Mouse (Mus musculus) intestine, embryonic 15.5 days (tissue): ENCODE measurements around the gene Trip12. TPM values are rescaled to one million over a fixed set of nuclear protein-coding genes. Genes with fewer than 3 reads are reported as not detected.

Experiments used
- ATAC-seq: fragments of 200-750 bp; cut with Nextera tagmentation; 2 replicates; pipeline ENCODE4 v1.8.0; 2017; ENCODE audit warnings: moderate TSS enrichment, moderate library complexity
- H3K27ac ChIP-seq: fragments of 300-500 bp; sonication (generic); 2 replicates; pipeline ENCODE4 v1.5.1; 2015; ENCODE audit warnings: mild to moderate bottlenecking, inconsistent platforms
- H3K27me3 ChIP-seq: fragments of 300-500 bp; sonication (generic); replicated peaks from 2 replicates; pipeline ENCODE4 v1.6.1; 2015; ENCODE audit warnings: inconsistent platforms
- H3K36me3 ChIP-seq: fragments of 300-500 bp; sonication (generic); 2 replicates; pipeline ENCODE4 v1.6.1; 2015; ENCODE audit warnings: inconsistent platforms
- H3K4me1 ChIP-seq: fragments of 300-500 bp; sonication (generic); replicated peaks from 2 replicates; pipeline ENCODE4 v1.6.1; 2015; ENCODE audit warnings: inconsistent platforms
- H3K4me2 ChIP-seq: fragments of 300-500 bp; sonication (generic); replicated peaks from 2 replicates; pipeline ENCODE4 v1.6.1; 2015; ENCODE audit warnings: mild to moderate bottlenecking, inconsistent platforms
- H3K4me3 ChIP-seq: fragments of 300-500 bp; sonication (generic); replicated peaks from 2 replicates; pipeline ENCODE4 v1.5.1; 2015; ENCODE audit warnings: inconsistent platforms
- H3K9ac ChIP-seq: fragments of 300-500 bp; sonication (generic); 2 replicates; pipeline ENCODE4 v1.6.1; 2015; ENCODE audit warnings: inconsistent platforms
- H3K9me3 ChIP-seq: fragments of 300-500 bp; sonication (generic); 2 replicates; pipeline ENCODE4 v1.6.1; 2016; ENCODE audit warnings: inconsistent platforms
- WGBS: fragments of 180-500 bp; shearing (Covaris S2); methylation state at CpG from one replicate; pipeline ENCODE4 v1.1.7; 2015; 5-methylcytosine and 5-hydroxymethylcytosine counted together
- polyA plus RNA-seq: library from polyadenylated mRNA; unstranded; fragments of >200 nt; fragmentation: Nextera tagmentation; extraction: Ambion mirVana; gene quantifications from 2 replicates; pipeline ENCODE4 v1.2.1, GENCODE M21; 2015

Trip12 gene
- 48.9 and 54.2 TPM in 2 replicates for polyA plus RNA-seq

DNA sequence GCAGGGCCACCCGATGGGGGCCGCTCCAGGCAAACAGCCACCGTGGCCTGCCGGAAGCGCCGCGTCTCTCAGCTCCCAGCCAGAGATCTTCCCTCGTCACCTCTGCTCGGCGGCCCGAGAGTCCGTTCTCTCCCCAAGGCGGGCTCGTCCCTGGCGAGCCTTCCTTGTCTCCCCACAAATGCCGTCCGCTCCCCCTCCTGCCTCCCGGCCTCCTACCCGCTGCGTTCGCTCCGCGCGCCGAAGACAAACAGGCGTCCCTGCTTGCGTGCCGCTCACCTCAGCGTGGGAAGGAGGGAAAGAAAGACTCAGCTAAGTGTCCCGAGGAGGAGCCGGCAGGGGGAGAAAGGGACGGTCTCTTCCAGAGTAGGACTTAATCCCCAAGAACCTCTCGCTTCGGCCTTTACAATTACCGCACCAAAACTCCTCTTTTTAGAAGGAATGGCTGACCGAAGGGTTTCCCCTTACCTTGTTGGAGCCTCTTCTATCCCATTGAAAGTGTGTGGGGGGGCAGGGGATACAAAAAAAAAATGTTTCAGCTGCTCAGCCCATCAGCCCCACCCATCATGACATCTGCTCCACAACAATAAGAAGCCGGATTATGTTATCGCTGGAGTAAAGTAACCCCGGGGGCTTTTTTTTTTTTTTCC, at the start of gene Trip12:
Gene Trip12, minus strand, starts transcription at position 499 of the 647 bp plus-strand sequence.
- whole genome bisulfite sequencing: under 1% methylated on average over 39 of the region's 39 CpGs
- ATAC-seq: peak; percentile 66
- H3K4me3 ChIP-seq: peak within 1 kb of the TSS; percentile 94

DNA sequence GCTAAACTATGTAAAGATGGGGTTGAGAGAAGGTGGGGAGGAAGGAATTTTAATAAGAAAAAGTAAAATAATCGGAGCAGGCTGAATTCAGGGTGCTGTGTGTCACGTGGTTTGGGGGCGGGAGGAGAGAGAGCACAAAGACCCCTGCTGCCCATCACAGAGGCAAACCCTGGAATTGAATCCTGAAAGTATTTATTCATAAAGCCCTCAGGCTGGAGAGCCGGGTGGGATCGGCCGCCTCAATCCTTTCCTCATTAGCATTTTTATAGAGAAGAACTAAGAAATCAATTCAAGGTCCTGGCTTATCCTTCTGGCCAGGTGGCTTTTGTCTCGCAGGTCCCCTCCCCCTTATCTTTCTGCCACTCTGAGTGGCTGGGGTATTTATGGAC, 49.7 kb upstream of the Trip12 start:
- Histone ChIP-seq H3K4me3 (no peak overlapping the region), H3K27ac (no peak overlapping the region), H3K36me3 (no peaks in the 10 kb centered on the region), H3K9me3 (no peaks in the 10 kb centered on the region), H3K9ac (no peak overlapping the region), H3K4me2 (no peak overlapping the region), H3K27me3 (no peaks in the 10 kb centered on the region), H3K4me1 (no peaks in the 10 kb centered on the region)
- ATAC-seq: no peak
- WGBS: 48% methylated on average over 7 of the region's 7 CpGs

More for the DNA sequence above, at the start of gene Trip12:
- Histone ChIP-seq H3K4me2 (peak within 1 kb of the TSS; percentile 69), H3K9me3 (no peaks in the 10 kb centered on the region), H3K36me3 (no peaks in the 10 kb centered on the region), H3K27me3 (no peaks in the 10 kb centered on the region), H3K4me1 (no peaks in the 10 kb centered on the region), H3K27ac (peak within 1 kb of the TSS; percentile 99), H3K9ac (peak within 1 kb of the TSS; percentile 97)

DNA sequence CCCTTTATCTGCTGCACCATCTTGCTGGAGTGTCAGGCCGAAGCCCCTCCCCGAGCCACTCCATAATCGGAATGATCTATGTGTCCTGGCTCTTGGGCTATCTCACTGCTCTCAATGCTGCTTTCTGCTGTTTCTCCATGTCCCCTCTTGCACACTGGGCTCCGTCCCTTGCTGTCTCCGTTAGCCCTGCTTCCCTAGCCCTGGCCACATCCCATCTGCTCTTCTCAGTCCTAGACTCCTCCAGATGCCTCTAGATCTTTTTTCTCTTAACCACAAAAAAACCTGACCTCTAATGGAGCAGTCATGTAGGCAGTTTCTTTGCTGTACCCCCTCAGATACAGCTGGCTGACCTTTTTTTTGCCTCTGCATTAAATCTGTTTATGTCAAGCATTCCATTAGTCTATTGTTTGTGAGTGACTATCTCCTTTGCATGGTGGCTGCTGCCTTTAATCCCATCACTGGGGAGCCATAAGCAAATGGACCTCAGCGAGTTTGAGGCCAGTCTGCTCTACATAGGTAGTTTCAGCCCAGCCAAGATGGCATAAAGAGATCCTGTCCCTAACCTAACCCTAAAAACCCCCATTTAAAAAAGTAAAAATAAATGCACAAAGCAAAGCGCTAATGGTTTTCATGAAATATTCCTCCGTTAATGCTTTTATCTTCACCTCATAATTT, 49.2 kb upstream of the Trip12 start:
- Histone ChIP-seq H3K27ac (no peak overlapping the region), H3K4me2 (no peak overlapping the region)
- WGBS: 62% methylated on average over 8 of the region's 8 CpGs

DNA sequence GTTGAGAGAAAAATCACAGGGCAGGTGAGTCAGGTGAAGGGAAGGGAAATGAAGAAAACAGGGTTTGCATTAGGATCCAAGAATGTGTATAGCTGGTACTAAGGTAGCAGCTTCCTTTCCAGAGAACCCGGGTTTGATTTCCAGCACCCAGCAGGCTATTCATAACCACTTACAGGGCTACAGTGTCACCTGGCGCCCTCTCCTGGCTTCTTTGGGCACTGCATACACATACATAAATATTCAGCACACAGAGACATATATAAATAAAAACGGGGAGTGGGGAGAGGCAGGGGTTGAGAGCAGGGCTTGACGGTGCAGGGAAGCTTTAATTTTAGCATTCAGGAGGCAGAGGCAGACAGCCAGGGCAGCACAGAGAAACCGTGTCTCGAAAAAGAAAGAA, 45.6 kb upstream of the Trip12 start:
- no peak overlapping the region for H3K4me3 ChIP-seq
- no peaks in the 10 kb centered on the region for H3K9me3 ChIP-seq
- H3K27ac ChIP-seq: no peak overlapping the region
- H3K27me3 ChIP-seq: no peaks in the 10 kb centered on the region
- H3K36me3 ChIP-seq: no peaks in the 10 kb centered on the region
- ATAC-seq: no peak
- WGBS: 85% methylated on average over 6 of the region's 6 CpGs
- no peak overlapping the region for H3K9ac ChIP-seq
- no peaks in the 10 kb centered on the region for H3K4me1 ChIP-seq
- no peak overlapping the region for H3K4me2 ChIP-seq

More for the DNA sequence above, 49.2 kb upstream of the Trip12 start:
- no peak for ATAC-seq
- H3K4me3 ChIP-seq: no peak overlapping the region
- no peaks in the 10 kb centered on the region for H3K4me1 ChIP-seq
- no peaks in the 10 kb centered on the region for H3K9me3 ChIP-seq
- H3K9ac ChIP-seq: no peak overlapping the region
- no peaks in the 10 kb centered on the region for H3K27me3 ChIP-seq
- H3K36me3 ChIP-seq: no peaks in the 10 kb centered on the region

DNA sequence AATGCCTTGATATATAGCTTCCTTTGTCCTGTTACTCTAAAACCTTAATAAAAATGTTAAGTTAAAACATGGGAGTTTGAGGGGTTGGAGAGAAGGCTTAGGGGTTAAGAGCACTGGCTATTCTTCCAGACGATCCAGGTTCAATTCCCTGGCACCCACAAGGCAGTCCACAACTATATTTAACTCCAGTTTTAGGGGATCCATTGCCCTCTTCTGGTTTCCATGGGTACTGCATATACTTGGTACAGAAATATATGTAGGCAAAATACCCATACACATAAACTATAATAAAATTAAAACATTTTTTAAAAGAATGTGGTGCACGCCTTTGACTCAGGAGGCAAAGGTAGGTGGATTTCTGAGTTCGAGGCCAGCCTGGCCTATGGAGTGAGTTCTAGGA, 44.9 kb upstream of the Trip12 start:
- H3K9me3 ChIP-seq: no peaks in the 10 kb centered on the region
- no peaks in the 10 kb centered on the region for H3K4me1 ChIP-seq
- no peak overlapping the region for H3K4me3 ChIP-seq
- H3K27me3 ChIP-seq: no peaks in the 10 kb centered on the region
- no peak overlapping the region for H3K9ac ChIP-seq
- H3K4me2 ChIP-seq: no peak overlapping the region
- no peak overlapping the region for H3K27ac ChIP-seq
- no peak for ATAC-seq
- H3K36me3 ChIP-seq: no peaks in the 10 kb centered on the region
- WGBS: 81% methylated on average over 3 of the region's 3 CpGs

DNA sequence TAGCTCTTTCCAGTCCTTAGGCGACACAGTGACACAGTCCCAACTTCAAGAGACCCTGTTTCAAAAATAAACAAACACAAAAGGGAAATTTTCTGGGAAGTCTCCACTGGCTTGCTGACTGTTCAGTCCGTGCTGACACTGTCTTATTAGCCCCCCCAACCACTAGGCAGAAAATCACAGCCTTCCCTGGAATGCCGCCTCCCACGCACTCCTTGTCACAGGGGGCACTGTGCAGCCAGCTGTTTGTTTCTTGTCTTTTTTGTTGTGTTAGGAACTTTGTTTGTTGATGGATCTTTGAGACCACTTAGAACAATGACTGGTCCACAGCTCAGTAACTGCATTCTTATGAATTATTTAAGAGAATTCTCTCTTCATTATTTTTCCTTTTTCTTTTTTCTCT, 43.6 kb upstream of the Trip12 start:
- no peak overlapping the region for H3K4me3 ChIP-seq
- H3K9ac ChIP-seq: no peak overlapping the region
- ATAC-seq: no peak
- 73% methylated on average over 4 of the region's 4 CpGs for WGBS
- no peak overlapping the region for H3K4me2 ChIP-seq
- no peaks in the 10 kb centered on the region for H3K4me1 ChIP-seq
- H3K9me3 ChIP-seq: no peaks in the 10 kb centered on the region
- no peaks in the 10 kb centered on the region for H3K36me3 ChIP-seq
- H3K27me3 ChIP-seq: no peaks in the 10 kb centered on the region
- H3K27ac ChIP-seq: no peak overlapping the region

DNA sequence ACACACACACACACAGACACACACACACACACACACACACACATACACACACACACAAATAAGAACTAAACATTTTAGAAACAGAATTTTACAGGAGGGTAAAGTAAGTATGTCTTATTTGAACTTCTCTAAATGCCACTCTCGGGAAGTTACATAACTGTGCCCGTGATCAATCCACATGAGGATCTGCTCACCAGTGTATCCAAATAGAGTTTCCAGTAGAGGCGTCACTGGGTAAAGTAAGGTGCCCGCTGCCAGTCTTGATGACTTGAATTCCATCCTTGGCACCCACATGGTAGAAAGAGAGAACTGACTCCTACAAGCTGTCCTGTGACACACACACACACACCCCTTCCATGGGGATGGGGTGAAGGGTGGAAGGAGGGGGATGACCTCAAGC, 42.6 kb upstream of the Trip12 start:
- H3K9me3 ChIP-seq: no peaks in the 10 kb centered on the region
- no peak for ATAC-seq
- 92% methylated on average over 4 of the region's 4 CpGs for WGBS
- H3K27me3 ChIP-seq: no peaks in the 10 kb centered on the region
- no peak overlapping the region for H3K27ac ChIP-seq
- no peak overlapping the region for H3K4me2 ChIP-seq
- H3K4me1 ChIP-seq: no peaks in the 10 kb centered on the region
- no peaks in the 10 kb centered on the region for H3K36me3 ChIP-seq
- no peak overlapping the region for H3K4me3 ChIP-seq
- H3K9ac ChIP-seq: no peak overlapping the region

DNA sequence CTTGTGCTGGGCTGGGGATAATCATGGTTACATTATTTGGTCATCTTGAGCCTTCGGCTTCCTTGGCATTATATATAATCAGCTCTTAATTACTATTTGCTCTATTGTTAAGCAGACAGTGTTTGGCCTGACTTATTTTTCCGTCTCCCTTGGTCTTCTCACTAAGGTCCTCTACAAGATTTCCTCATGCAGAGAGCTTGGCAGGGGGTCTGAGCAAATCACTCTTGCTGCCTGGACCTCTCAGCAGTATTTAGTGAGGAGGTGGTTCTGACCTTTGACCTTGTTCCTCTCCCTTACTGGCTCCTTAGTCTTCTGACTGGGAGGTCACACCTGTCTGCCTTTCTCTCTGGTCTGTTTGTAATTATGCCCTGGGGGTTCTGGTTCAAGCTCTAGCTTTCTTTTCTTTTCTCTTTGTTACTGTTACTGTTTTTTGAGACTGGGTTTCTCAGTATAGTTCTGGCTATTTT, 41.8 kb upstream of the Trip12 start:
- no peak overlapping the region for H3K27ac ChIP-seq
- H3K4me1 ChIP-seq: no peaks in the 10 kb centered on the region
- H3K27me3 ChIP-seq: no peaks in the 10 kb centered on the region
- H3K9me3 ChIP-seq: no peaks in the 10 kb centered on the region
- 76% methylated on average over 2 of the region's 2 CpGs for WGBS
- no peaks in the 10 kb centered on the region for H3K36me3 ChIP-seq
- no peak overlapping the region for H3K9ac ChIP-seq
- H3K4me2 ChIP-seq: no peak overlapping the region
- no peak for ATAC-seq
- no peak overlapping the region for H3K4me3 ChIP-seq

DNA sequence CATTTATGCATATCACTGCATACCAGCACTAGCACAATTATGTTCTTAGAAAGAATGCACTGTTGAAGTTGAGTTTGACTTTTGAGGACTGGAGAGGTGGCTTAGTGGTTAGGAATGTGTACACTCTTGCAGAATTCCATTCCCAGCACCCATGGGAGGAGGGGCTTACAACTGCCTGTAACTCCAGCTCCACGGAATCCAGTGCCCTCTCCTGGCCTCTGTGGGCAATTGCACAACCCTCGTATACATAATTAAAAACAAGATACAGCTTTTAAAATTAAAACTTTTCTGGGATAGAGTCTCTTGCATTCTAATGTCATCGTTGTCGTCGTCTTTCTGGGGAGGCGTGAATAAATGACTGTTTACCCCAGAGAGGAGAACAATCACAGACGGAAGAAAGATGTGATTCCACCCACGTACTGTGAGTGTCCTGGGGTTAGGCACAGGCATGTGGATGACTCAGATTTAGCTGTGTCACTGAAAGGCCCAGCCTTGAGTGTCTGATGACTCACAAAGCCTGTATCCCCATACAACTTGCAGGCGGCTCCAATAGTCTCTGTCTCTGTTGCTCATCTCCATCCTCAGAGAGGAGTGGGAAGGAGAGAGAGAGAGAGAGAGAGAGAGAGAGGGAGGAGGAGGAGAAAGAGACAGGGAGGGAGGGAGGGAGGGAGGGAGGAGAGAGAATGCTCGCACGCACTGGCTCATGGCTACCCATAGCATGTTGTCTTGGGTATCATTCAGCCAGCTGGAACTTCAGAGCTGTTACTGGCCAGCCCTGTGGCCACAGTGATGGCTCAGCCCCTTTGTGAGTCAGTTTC, 41.1 kb upstream of the Trip12 start:
- H3K27ac ChIP-seq: no peak overlapping the region
- H3K4me1 ChIP-seq: no peaks in the 10 kb centered on the region
- ATAC-seq: 0 out of 2 replicates have a peak, but pooled peaks have one; percentile 44
- no peak overlapping the region for H3K9ac ChIP-seq
- 66% methylated on average over 11 of the region's 11 CpGs for WGBS
- H3K27me3 ChIP-seq: no peaks in the 10 kb centered on the region
- H3K9me3 ChIP-seq: no peaks in the 10 kb centered on the region
- no peak overlapping the region for H3K4me2 ChIP-seq
- H3K36me3 ChIP-seq: no peaks in the 10 kb centered on the region
- H3K4me3 ChIP-seq: no peak overlapping the region

DNA sequence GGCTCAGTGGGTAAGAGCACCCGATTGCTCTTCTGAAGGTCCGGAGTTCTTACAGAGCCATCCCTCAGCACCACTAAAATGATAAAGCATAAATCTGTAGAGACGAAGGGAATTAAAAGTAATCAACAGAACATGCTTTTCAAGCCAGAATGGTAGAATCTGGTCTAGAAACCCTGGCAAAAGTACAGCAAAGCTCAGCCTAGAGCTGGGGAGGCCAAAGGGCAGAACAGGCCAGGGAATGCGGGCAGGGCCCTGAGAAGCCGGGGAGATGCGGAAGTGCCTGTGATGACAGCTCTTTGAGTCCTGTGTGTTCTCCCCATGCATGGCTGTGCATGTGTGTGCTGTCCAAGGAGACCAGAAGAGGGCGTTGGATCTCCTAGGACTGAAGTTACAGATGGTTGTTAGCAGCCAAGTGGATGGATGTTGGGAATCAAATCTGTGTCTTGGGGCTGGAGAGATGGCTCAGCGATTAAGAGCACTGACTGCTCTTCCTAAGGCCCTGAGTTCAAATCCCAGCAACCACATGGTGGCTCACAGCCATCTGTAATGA, 39.3 kb upstream of the Trip12 start:
- Histone ChIP-seq H3K4me1 (no peaks in the 10 kb centered on the region), H3K4me2 (no peak overlapping the region), H3K9me3 (no peaks in the 10 kb centered on the region), H3K4me3 (no peak overlapping the region), H3K27me3 (no peaks in the 10 kb centered on the region), H3K9ac (no peak overlapping the region), H3K36me3 (no peaks in the 10 kb centered on the region), H3K27ac (no peak overlapping the region)
- 93% methylated on average over 8 of the region's 8 CpGs for WGBS
- no peak for ATAC-seq

DNA sequence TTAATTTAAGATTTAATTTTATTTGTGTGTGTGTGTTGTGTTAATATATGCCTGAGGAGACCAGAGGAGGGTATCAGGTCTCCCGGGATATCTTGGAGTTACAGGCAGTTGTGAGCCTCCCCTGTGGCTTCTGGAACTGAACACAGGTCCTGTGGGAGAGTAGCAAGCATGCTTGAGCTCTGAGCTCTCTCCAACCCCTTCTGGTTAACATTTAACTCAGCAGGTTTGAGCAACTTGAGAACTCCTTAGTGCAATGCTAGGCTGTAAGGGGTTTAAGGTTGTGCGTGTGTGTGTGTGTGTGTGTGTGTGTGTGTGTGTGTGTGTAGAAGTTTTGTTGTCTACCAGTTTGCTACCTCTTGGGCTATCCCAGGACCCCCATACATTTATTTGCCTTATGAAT, 37.3 kb upstream of the Trip12 start:
- no peaks in the 10 kb centered on the region for H3K36me3 ChIP-seq
- WGBS: 63% methylated on average over 2 of the region's 2 CpGs
- H3K4me1 ChIP-seq: no peaks in the 10 kb centered on the region
- no peaks in the 10 kb centered on the region for H3K27me3 ChIP-seq
- no peak overlapping the region for H3K27ac ChIP-seq
- no peak overlapping the region for H3K4me3 ChIP-seq
- H3K9me3 ChIP-seq: no peaks in the 10 kb centered on the region
- no peak overlapping the region for H3K9ac ChIP-seq
- ATAC-seq: peak; percentile 60; the same call in 1 of the 2 replicates
- H3K4me2 ChIP-seq: no peak overlapping the region

DNA sequence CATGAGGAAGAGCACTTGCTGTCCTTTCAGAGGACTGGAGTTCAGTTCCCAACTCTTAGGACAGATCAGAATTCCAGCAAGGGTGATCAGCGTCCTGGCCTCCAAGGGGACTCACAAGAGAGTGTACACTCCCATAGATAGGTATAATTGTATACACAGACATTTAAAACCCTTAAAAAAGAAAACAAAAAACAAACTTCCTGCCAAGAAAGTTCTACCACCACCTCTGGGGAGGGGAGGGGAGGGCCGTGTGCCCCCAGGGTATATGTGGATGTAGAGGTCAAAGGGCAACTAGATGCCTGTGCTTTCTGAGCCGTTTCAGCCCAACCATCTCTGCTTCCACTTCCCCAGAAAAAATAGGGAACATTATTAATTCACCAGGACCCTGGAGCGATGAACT, 32.6 kb upstream of the Trip12 start:
- no peak overlapping the region for H3K27ac ChIP-seq
- no peak overlapping the region for H3K4me2 ChIP-seq
- H3K9me3 ChIP-seq: no peaks in the 10 kb centered on the region
- no peak overlapping the region for H3K9ac ChIP-seq
- ATAC-seq: no peak
- no peaks in the 10 kb centered on the region for H3K27me3 ChIP-seq
- H3K4me1 ChIP-seq: no peaks in the 10 kb centered on the region
- WGBS: 54% methylated on average over 4 of the region's 4 CpGs
- H3K4me3 ChIP-seq: no peak overlapping the region
- H3K36me3 ChIP-seq: no peaks in the 10 kb centered on the region
